Comparison of ENCODE assay signal across 12 mouse cellular contexts in genomic region chr4:83990126-83990989, GRCm38 (mm10).
DNase-seq lines count a peak whose midpoint lies in the region; ATAC-seq lines count a peak whose summit lies in the region.
"Had no signal": no experiment of that assay in that cellular context is flagged by ENCODE, and none has a peak within 500 bp of the region (broad histone marks: within the 10 kb centered on the region; RNA-seq: fewer than 3 reads in every experiment).

No protein-coding gene starts in this region.

- no peaks in the 10 kb centered on the region for H3K36me3 ChIP-seq in midbrain, embryonic 11.5 days (ENCODE audit: control insufficient read depth, insufficient read depth, low read length)
- no peaks in the 10 kb centered on the region for H3K36me3 ChIP-seq in midbrain, embryonic 15.5 days (replicated peaks)
- H3K36me3 ChIP-seq in forebrain, embryonic 14.5 days (ENCODE audit: control insufficient read depth, insufficient read depth, low read length) = no peaks in the 10 kb centered on the region

- H3K27me3 ChIP-seq in midbrain, embryonic 11.5 days (ENCODE audit: control insufficient read depth, insufficient read depth, low read length) = no peaks in the 10 kb centered on the region
- H3K27me3 ChIP-seq in midbrain, embryonic 15.5 days (replicated peaks) = no peaks in the 10 kb centered on the region
- H3K27me3 ChIP-seq in forebrain, embryonic 14.5 days (replicated peaks; ENCODE audit: control insufficient read depth, insufficient read depth, low read length) = no peaks in the 10 kb centered on the region
- H3K27me3 ChIP-seq: CH12.LX had no signal

- WGBS in midbrain, embryonic 11.5 days = 52% methylated on average over 13 of the region's 13 CpGs
- 43% methylated on average over 13 of the region's 13 CpGs for WGBS in midbrain, embryonic 15.5 days
- WGBS in forebrain, embryonic 14.5 days = 32% methylated on average over 13 of the region's 13 CpGs

- H3K27ac ChIP-seq in midbrain, embryonic 11.5 days (ENCODE audit: low read depth, low read length) = no peak overlapping the region
- H3K27ac ChIP-seq in midbrain, embryonic 15.5 days = no peak overlapping the region
- H3K27ac ChIP-seq in forebrain, embryonic 14.5 days (ENCODE audit: low read depth, low read length) = no peak overlapping the region
- H3K27ac ChIP-seq: macrophage had no signal

- H3K9ac ChIP-seq in midbrain, embryonic 11.5 days (ENCODE audit: low read length) = no peak overlapping the region
- no peak overlapping the region for H3K9ac ChIP-seq in midbrain, embryonic 15.5 days
- no peak overlapping the region for H3K9ac ChIP-seq in forebrain, embryonic 14.5 days (ENCODE audit: low read length)

- no peak for ATAC-seq in midbrain, embryonic 11.5 days (ENCODE audit: low FRiP score)
- no peak for ATAC-seq in midbrain, embryonic 15.5 days (replicated peaks)
- no peak for ATAC-seq in forebrain, embryonic 14.5 days
- ATAC-seq: inflammation-experienced regulatory T-cells, adult 6 months had no signal

- no peak overlapping the region for H3K4me3 ChIP-seq in midbrain, embryonic 11.5 days (ENCODE audit: low read depth, low read length)
- no peak overlapping the region for H3K4me3 ChIP-seq in midbrain, embryonic 15.5 days
- H3K4me3 ChIP-seq in forebrain, embryonic 14.5 days (ENCODE audit: low read depth, low read length) = no peak overlapping the region

- DNase-seq in heart, postnatal 4 days = peak; percentile 42
- DNase-seq in heart, postnatal 25 days (ENCODE audit: low spot score) = no peak
- DNase-seq in midbrain, embryonic 11.5 days (ENCODE audit: low spot score, missing footprints) = peak; percentile 88
- DNase-seq in forebrain, embryonic 14.5 days (ENCODE audit: low spot score) = peak; percentile 8
- DNase-seq in cerebellum, postnatal 4 days (ENCODE audit: low spot score in 2 of 2) = no peak
- no peak for DNase-seq in left cerebral cortex, adult 8-10 months (ENCODE audit: low spot score in 2 of 2)
- no peak for DNase-seq in cerebellum, adult 11-12 months
- DNase-seq: layer of hippocampus, postnatal 36 days had no signal

- no peak overlapping the region for H3K4me2 ChIP-seq in midbrain, embryonic 11.5 days
- no peak overlapping the region for H3K4me2 ChIP-seq in midbrain, embryonic 15.5 days
- H3K4me2 ChIP-seq in forebrain, embryonic 14.5 days (ENCODE audit: low read length) = no peak overlapping the region

- H3K4me1 ChIP-seq in midbrain, embryonic 11.5 days (ENCODE audit: control insufficient read depth, insufficient read depth, low read length) = peaks cover 11% of the 10 kb centered on the region; the same call in 1 of the 2 replicates
- peaks cover 4% of the 10 kb centered on the region for H3K4me1 ChIP-seq in midbrain, embryonic 15.5 days
- peaks cover 6% of the 10 kb centered on the region for H3K4me1 ChIP-seq in forebrain, embryonic 14.5 days (ENCODE audit: control insufficient read depth, insufficient read depth, low read length)

- intact Hi-C loops in heart, postnatal 25 days (cut with DNase I) = no loop called here

- H3K9me3 ChIP-seq in midbrain, embryonic 11.5 days (ENCODE audit: control insufficient read depth, low read length) = no peaks in the 10 kb centered on the region
- H3K9me3 ChIP-seq in midbrain, embryonic 15.5 days = no peaks in the 10 kb centered on the region
- no peaks in the 10 kb centered on the region for H3K9me3 ChIP-seq in forebrain, embryonic 14.5 days (replicated peaks; ENCODE audit: control insufficient read depth, low read length)

Comparison
In these comparisons a context has a peak if more than half of its experiments do, and no peak if none do; other contexts are left out.
1. DNase-seq: peak in heart, postnatal 4 days (single experiment), midbrain, embryonic 11.5 days (single experiment) and forebrain, embryonic 14.5 days (single experiment); none in heart, postnatal 25 days (single experiment), cerebellum, postnatal 4 days (0 of 2), left cerebral cortex, adult 8-10 months (0 of 2) and cerebellum, adult 11-12 months (single experiment).